Mouse (Mus musculus): ENCODE measurements around the gene Tpr. TPM values are rescaled to one million over a fixed set of nuclear protein-coding genes. Genes with fewer than 3 reads are reported as not detected.

The Tpr gene
- total RNA-seq (2023), result 100 to 1,000 TPM; 168 to 196 TPM

GRCm38 (mm10) chr1:150392638-150393487 is at the start of gene Tpr, which contains the start of gene Odr4:
Gene Tpr (plus strand): TSS chr1:150392838.
Gene Odr4 (minus strand): TSS chr1:150393080.

GRCm38 (mm10) chr1:150466132-150466531 is 73.5 kb downstream of the Tpr start, which contains the start of gene Prg4:
Gene Prg4 (minus strand): TSS chr1:150466165.

Other genes starting within 250 kb of the Tpr start
- not detected for gene Pdc, start 73.4 kb upstream of the Tpr start, total RNA-seq (2023)
- 10 to 100 TPM; 21.7 to 25.9 TPM for gene Odr4, start 242 bp downstream of the Tpr start, total RNA-seq (2023)
- under 1 TPM in 1 of 2 experiments, not detected in 1; 0.67 TPM for gene Prg4, start 73.3 kb downstream of the Tpr start, total RNA-seq (2023)